Mouse (Mus musculus): Measurements from ENCODE around the gene Fndc3a.

The Fndc3a gene

DNA sequence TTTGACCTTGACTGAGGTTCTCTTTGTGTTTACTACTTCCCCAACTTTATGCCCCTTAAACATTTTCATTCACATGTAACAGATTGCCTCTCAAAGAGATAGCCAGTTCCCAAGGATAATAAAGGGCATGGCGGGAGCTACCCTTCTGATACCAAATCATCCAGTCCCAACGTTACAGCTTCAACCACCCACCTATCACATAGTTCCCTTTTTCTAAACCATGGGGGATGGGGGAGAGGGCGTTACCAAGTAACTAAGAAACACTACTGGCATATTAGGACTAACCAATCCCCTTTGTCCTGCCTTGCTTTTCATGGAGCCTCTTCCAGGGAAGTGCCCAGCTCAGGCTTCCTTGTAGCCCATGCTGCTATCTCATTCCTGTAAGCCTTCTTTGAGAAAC is 32.6 kb downstream of the Fndc3a start:
- in situ Hi-C loops (cut with MboI, MseI): no loop called here

DNA sequence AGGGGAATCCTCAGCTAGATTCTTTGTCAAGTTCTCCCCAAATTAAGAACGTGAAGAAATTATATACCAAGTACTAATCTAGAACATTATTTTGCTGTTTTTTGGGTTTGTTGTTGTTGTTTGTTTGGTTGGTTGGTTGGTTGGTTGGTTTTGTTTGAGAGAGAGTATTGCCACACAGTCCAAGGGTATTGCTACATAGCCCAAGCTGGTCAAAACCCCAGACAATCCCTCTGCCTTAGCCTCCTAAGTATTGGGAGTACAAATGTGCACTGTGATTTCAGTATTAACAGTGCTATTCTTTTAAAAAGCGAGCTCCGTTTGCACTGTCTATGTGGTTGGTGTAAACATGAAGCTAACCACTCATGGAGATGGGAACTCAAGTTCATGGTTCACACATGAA is 37.9 kb downstream of the Fndc3a start:
- in situ Hi-C loops (cut with MboI, MseI): no loop called here

DNA sequence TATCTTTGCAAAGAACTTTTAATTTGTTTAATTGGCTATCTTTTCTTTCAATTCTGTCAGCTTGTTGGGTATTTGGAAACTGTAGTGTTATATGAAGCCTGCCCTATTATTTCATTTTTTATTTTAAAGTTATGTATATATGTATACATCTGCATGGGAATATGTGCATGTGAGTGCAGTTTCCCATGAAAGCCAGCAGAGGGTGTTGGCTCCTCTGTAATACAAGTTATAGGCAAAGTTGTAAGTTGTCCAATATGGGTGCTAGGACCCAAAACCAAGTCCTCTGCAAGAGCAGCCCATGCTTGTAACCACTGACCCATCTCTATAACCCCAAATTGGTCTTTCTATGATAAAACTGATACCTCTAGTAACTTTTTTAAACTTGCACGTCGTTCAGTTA is 38.8 kb downstream of the Fndc3a start:
- in situ Hi-C loops (cut with MboI, MseI): no loop called here

DNA sequence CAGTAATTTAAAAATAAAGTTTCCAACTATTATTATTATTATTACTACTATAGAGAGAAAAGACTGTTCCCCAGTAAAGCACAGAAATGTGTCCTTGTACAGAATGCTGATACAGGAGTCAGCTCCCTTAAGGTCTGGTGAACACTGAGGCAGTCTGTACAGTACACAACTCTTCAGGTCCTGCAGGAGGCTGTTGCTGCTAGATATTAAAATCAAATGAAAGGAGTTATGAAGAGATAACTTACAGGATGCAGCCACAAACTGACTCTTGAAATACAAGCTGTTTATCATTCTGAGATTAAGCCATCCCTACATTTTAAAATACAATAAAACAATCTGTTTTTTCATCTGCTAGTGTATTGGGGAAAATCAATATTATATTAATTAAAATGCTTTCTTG is 60.5 kb downstream of the Fndc3a start:
- in situ Hi-C loops (cut with MboI, MseI): no loop called here

DNA sequence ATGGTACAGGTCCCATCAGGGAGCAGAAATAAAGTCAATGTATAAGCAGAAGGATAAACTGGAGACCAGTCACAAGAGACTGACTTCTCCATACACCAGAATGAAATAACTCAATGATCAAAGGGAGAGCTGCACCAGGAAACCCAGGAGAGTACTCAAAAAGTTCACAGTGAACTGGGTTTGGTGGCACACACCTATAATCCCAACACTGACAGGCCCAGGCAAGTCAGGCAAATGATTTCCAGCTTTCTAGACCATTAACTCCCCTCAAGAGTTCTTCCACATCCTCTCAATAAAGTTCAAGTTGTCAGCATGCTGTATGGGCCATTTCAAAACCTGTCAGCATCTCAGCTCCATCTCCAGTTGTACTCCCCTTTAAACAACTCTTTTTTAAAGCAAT is 64.3 kb downstream of the Fndc3a start:
- in situ Hi-C loops (cut with MboI, MseI): no loop called here

DNA sequence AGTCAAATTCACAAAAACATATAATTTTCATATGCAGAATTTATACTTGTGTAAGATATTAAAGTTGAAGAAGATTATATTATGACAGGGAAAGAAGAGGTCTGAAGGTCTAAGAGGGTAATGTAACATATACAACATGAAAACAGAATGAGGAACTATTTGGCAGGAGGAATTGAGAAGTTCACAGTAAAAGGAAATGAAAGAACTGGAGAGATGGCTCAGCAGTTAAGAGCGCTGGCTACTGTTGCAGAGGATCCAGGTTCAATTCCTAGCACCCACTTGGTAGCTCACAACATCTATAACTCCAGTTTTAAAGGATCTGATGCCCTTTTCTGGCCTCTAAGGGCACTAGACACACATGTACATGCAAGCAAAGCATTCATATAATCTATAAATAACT is 65.2 kb downstream of the Fndc3a start:
- in situ Hi-C loops (cut with MboI, MseI): no loop called here

DNA sequence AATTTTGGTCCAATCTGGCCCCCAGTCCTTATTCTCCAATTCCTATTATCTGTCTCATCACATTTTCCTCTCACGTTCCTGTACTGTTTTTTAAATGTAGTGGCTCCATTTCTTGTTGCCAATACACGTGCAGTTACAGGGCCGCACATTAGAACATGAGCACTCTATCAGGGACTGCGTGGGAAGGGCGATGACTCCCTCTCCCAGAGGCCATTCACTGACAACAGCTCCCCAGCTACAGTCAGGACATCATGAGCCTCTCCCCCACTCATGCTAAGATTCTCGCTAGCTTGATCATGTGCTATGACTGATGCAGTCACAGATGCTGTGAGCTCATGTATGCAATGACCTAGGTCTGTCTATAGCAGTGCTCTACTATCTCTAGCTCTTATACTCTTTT is 71.3 kb downstream of the Fndc3a start:
- in situ Hi-C loops (cut with MboI, MseI): no loop called here

DNA sequence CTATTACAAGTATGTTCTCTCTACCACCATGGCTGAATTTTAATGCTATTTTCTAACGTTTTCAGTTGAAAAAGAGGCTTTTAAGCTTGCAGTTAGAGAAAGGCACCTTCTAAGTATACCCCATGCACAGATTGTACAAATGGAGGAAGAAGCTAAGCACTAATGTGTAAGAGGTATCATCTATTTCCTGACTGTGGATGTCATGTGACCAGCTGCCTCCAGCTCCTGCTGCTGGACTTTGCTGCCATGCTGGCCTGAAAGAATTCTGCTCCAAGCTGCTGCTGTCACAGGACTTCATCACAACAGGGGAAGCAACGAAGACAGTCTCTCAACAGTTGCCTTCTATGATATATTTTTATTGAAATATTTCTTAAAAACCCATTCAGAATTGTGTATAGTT is 76.2 kb downstream of the Fndc3a start:
- in situ Hi-C loops (cut with MboI, MseI): no loop called here

DNA sequence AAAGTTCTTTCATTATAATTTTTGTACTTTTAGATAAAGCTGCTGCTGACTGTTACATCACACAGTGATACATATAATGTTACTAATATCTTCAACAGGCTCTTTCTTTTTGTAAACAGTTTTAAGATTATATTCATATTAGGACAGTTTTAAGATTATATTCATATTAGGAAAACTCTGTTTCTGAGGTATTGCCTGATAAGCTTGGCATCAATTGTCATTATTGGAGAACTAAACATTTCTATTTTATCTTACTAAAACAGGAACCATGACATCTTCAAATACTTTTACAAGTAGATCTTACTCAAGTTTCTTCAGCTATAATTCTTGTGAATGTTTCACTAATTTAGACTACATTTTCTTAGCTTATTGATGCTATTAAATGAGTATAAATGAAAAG is 84.4 kb downstream of the Fndc3a start:
- in situ Hi-C loops (cut with MboI, MseI): no loop called here

DNA sequence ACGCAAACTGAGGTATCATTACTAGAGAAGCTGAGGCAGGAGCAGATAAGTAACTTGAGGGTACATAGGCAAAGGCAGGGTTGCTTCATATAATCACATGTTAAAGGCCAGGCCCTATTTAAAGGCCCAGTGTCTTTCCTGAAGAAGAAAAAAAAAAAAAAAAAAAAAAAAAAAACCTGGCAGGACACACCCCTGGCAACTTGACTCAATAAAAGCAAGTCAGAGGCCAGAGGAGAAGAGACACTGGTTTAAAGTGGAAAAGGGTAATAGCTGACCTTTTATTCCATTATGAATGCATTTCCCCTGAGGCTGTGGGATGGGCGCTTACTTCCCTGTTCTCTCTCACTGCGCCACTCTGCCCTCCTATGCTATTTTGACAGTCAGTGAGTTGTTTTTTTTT is 105.7 kb downstream of the Fndc3a start:
- in situ Hi-C loops (cut with MboI, MseI): no loop called here

DNA sequence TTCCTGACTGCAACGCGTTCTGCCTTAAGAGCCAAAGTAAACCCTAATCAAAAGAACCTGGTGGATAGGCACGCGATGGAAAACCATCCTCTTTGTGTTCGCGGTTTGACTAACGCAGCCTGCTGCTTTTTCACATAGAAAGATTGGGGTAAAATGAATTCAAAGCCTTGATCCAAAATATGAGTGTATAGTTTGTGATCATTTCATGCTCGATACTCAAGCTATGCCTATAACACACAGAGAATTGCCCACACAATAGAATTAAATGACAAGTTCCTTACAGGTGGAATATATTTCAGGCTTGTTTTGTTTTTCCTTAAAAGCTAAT is 106.6 kb downstream of the Fndc3a start:
- in situ Hi-C loops (cut with MboI, MseI): no loop called here

DNA sequence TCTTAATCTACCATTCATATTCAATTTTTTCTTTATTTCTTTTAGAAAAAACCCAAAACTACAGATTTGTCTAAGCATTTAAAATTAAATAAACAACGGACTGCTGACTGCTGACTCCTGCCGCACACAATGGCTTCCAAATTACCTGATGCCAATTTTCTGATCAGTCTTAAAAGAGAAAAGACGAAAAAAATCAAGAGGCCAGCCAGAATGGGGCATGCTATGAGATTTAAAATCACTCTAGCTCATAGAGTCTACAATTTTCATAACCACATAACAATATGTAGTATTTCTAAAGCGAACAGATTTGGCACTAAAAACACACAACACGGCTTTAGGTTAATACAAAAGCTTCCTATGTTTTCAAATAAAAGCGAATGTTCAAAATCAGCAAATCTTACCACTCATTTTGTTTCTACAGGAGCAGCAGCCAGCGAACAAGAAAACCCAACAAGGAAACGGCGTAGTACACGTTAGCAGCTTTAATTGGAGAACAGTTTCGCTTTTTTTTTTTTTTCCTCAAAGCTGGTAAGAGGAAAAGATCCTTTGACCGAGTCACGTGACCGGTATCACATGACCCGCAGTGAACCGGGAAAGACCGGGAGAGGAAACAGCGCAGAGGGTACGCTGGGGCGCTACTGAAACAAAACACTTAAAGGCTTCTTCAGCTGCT is 107.1 kb downstream of the Fndc3a start:
- in situ Hi-C loops (cut with MboI, MseI): no loop called here

DNA sequence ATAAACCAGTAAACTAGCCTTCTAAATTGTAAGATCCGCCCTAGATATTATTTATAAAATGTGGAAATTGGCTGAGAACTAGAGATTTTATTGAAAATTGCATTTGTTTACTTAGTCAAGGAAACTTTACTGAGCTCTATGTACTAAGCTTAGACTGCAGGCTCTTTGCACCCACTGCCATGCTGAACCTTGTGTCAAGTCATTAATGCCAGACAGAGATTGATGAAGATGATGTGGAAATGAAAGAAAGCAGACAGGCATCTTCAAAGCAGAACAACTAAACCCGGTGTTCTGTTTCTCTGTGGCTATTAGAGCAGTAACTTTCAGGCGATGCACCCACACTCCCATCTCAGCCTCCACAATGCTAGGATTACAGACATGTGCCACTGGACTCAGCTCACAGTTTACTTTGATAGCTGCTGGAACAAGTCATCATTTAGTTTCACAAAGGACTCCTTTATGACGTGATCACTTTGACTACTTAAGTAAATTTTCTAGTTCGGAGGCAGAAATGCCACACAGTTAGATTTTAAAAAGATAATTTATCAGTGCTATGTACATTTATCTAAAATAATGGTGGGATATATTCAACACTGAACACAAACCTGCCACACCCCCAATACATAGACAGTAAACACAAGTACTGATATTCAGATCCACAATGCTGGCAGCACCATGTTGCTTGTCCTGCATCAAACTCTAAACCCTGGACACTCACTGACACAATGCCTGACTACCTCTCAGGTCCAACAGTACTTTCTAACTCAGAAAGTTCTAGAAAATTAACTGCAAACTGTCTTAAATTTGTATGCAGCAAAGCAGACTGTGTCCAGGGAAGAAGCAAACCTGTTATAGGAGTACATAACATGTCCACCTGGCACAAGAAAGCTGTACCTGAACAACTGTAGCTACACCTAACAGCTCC is 108.2 kb downstream of the Fndc3a start:
- in situ Hi-C loops (cut with MboI, MseI): no loop called here

DNA sequence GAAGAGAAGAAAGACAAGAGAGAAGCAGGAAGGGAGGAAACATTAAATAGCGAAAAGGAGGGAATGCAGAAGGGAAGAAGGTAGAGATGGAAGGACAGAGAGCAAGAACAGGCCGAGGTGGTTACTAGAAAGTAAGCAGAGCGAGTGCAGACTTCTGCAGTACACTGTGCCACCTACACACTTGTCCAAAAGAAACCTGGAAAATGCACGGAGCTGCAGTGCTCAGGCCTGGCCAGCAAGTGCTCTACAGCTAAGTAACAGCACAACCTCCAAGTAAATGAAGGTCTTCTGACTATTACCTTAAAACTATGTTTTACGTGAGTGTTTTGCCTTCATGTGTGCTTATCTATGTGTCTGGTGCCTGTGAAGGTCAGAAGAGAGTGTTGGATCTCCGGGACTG is 109.4 kb downstream of the Fndc3a start:
- in situ Hi-C loops (cut with MboI, MseI): no loop called here

DNA sequence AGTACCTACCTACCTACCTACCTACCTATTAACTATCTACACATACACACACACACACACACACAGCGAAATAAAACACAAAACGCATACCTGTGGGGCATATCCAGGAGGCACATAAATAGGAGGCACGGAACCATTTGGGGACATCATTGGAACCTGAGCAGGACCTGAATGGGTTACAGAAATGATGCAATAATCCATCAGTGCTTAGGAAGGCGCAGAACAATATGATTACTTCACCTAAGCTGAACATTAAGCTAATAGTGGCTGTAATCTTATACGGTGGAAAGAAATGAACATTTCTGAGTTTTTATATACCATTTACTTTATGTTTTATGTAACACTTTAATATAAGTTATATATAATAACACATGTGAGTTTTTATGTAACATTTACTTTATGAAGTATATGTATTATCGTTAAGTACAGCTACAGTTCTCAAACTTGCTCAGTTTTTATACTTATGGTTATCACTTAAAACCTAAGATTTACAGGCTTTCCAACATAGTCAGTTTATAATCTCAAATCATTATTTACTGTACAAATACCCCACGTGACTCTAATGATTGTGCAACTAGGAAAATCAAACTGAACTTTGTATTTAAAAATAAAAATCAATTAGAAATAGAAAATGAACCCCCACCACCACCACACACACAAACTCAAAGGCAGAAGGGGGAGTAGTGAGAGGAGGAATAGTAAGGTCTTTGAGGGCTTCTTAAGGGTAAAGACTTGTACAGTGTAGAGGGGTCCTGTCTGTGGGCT is 110.6 kb downstream of the Fndc3a start:
- in situ Hi-C loops (cut with MboI, MseI): no loop called here

DNA sequence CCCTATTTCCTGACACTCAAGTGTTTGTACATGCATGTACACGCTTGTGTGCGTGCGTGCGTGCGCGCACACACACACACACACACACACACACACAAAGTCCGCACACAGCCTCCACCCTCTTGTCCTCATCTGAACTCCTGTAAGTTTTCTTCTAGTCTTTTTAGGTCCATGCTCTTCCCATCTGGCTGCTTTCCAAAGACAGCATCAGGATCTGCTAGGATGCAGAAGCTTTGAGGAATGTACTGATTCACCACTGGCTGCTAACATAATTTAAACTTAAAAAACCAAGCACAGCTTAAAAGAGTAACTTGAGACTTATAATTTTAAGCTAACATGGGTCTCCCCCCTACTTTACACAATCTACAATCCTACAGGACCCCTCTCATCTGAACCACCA is 115.6 kb downstream of the Fndc3a start:
- in situ Hi-C loops (cut with MboI, MseI): no loop called here

DNA sequence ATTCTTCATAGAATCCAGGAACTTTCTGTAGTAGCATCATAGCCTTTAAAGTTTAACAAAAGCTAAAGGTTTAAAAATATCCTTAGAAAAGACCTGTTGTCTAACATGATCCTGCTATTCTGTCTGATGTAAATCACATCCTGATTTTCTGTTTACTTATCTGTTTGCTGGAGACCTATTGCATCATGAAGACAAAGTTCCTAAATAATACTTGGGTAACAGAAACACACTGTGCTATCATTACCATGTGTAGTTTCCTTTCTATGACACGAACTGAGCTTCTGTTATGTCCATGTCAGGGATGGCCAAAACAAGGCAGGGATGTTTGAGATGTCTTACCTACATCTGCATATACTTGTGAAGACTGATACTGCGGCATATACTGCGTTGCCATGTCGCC is 120.4 kb downstream of the Fndc3a start:
- in situ Hi-C loops (cut with MboI, MseI): no loop called here

DNA sequence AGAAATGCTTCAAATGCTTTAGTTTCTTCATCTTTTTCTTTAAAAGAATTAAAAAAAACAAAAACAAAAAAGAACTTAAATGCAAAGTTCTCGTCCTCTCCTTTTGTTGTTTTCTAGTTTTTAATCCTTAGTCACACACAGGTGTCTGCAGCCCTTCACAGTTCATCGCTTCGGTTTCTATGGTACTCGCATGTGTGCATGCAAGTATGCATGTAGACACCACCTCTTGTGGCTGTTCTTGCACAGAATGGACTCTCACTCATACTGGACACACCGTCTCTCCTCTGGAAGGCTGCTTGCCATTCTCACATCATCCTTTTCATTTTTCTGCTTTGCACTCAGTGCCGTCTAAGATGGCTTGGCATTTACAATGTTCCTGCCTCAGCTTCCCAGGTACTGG is 126.8 kb downstream of the Fndc3a start:
- in situ Hi-C loops (cut with MboI, MseI): no loop called here

DNA sequence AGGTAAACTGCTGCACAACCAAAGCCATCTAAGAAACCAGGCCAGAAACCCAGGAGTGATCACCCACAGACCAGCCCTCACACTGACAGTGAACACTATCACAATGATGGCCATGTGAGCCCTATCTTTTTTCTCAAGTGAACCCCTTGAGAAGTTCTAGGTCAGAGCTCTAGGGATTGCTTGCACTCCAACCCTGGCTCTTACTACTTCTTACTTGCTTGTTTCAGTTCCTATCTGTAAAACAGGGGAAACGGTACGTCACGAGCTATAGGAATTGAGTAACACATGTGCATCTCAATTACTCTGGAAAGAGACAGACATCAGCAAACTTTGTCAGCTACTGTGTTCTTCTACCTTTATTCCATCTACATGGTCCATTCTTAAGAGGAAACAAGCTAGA is 128.8 kb downstream of the Fndc3a start:
- in situ Hi-C loops (cut with MboI, MseI): no loop called here

DNA sequence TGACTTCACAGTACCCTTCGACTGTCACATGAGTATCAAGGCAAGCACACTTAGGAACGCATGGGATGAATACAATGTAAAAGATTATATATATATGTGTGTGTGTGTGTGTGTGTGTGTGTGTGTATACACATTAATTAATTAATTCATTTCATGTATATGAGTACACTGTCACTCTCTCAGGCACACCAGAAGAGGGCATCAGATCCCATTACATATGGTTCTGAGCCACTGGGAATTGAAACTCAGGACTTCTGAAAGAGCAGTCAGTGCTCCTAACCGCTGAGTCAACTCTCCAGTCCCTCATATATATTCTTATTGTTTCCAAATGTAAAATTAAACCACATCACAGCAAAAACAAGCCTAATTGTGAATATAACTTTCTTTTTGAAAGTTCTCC is 133.5 kb downstream of the Fndc3a start:
- in situ Hi-C loops (cut with MboI, MseI): no loop called here

DNA sequence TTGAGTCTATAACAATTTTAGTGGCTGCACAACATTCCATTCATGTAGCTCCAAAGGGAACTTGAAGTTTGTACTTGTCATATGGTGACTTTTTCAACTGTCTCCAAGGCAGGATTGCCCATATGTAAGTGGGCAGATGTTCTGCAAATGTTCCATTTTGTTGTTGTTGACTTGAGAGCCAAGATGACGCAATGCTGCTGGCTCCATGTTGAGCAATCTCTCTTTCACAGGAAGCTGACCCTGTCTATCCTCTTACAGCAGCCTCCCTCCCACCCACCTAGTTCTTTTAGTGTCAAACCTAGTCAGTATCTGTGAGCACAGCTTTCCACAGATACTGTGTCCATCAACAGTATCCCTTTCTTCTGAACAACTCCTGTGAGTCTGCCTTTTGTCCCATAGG is 145.9 kb downstream of the Fndc3a start:
- in situ Hi-C loops (cut with MboI, MseI): no loop called here

DNA sequence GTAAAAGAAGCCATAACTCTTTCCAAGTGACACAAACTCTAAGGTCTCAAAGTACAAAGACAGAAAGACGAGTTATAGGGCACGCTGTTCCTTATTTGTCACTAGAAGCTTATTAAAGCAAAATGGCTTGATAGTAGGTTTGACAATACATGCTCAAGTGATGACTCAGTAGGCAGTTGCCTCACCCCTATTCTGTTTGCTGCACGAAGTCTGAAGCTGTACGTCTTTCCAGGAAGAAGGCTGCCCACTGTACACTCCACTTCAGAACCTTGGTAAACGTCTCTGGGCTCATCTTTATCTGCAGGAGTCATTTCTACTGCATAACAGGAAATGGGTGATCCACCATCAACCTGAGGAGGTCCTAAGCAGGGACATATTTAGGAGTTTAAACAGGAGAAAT is 151.0 kb downstream of the Fndc3a start:
- in situ Hi-C loops (cut with MboI, MseI): no loop called here

DNA sequence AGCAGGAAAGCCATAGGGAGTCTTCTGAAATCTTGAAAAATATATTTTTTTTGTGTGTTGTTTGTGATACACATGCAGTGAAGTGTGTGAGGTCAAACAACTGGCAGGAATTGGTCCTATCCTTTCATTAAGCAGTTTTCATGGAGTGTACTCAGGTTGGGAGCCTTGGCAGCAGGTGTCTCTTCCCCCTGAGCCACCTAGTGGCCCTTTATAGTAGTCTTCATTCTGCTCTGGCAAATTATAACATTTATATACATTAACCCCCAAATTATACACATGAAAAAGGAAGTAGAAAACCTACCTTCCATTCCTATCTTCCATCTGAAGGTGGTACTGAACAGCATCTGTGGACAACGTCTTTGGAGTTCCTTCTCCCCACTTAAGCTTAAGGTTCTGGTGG is 154.0 kb downstream of the Fndc3a start:
- in situ Hi-C loops (cut with MboI, MseI): no loop called here
